Mouse (Mus musculus): ENCODE measurements around the gene Arfgap1. TPM values are rescaled to one million over a fixed set of nuclear protein-coding genes. Genes with fewer than 3 reads are reported as not detected.
A peak's percentile ranks its signal among the peaks of the same experiment; 100 is the strongest.

Gene Arfgap1
- polyA plus RNA-seq (2016; fragmentation: Nextera tagmentation; extraction: Ambion mirVana): 85.4 and 89.4 TPM in 2 replicates

- Histone ChIP-seq H3K27ac (peak within 1 kb of the TSS; percentile 93), H3K36me3 (peaks cover 34% of the 10 kb centered on the region), H3K27me3 (ENCODE audit: insufficient read depth, poor library complexity, severe bottlenecking) (no peaks in the 10 kb centered on the region), H3K4me3 (peak within 1 kb of the TSS; percentile 80), H3K9me3 (no peaks in the 10 kb centered on the region), H3K4me1 (replicated peaks) (peaks cover 35% of the 10 kb centered on the region)
- peak; percentile 88 for DNase-seq (ENCODE audit: low spot score)
- whole genome bisulfite sequencing: under 1% methylated on average over 57 of the region's 57 CpGs
Measured at GRCm38 (mm10) chr2:180967010-180967763, at the start of gene Arfgap1. TSS of gene Arfgap1 (plus strand) at chr2:180967225.

GRCm38 (mm10) chr2:180919913-180920809 is 46.9 kb upstream of the Arfgap1 start:
- 1% methylated on average over 61 of the region's 61 CpGs for WGBS
- no peak for DNase-seq (ENCODE audit: low spot score)
- H3K9me3 ChIP-seq: no peaks in the 10 kb centered on the region
- peaks cover 39% of the 10 kb centered on the region for H3K36me3 ChIP-seq
- no peaks in the 10 kb centered on the region for H3K27me3 ChIP-seq (ENCODE audit: insufficient read depth, poor library complexity, severe bottlenecking)
- peak overlapping the region; percentile 96 for H3K27ac ChIP-seq
- H3K4me1 ChIP-seq (replicated peaks): peaks cover 22% of the 10 kb centered on the region
- H3K4me3 ChIP-seq: peak overlapping the region; percentile 97

- WGBS: 1% methylated on average over 56 of the region's 56 CpGs
- peaks cover 22% of the 10 kb centered on the region for H3K4me1 ChIP-seq (replicated peaks)
- H3K4me3 ChIP-seq: peak within 1 kb of the TSS; percentile 97
- DNase-seq (ENCODE audit: low spot score): peak; percentile 98
- H3K27ac ChIP-seq: peak within 1 kb of the TSS; percentile 96
- H3K27me3 ChIP-seq (ENCODE audit: insufficient read depth, poor library complexity, severe bottlenecking): no peaks in the 10 kb centered on the region
- H3K36me3 ChIP-seq: peaks cover 32% of the 10 kb centered on the region
- H3K9me3 ChIP-seq: no peaks in the 10 kb centered on the region
Measured at GRCm38 (mm10) chr2:180920810-180921400, 46.1 kb upstream of the Arfgap1 start, which contains the start of gene Ythdf1. TSS of gene Ythdf1 (minus strand) at chr2:180920949.

GRCm38 (mm10) chr2:180922739-180923138 is 44.3 kb upstream of the Arfgap1 start:
- DNase-seq (ENCODE audit: low spot score): no peak
- 90% methylated on average over 6 of the region's 6 CpGs for WGBS
- Histone ChIP-seq H3K9me3 (no peaks in the 10 kb centered on the region), H3K4me1 (replicated peaks) (peaks cover 23% of the 10 kb centered on the region), H3K4me3 (no peak overlapping the region), H3K27ac (no peak overlapping the region), H3K36me3 (peaks cover 13% of the 10 kb centered on the region), H3K27me3 (ENCODE audit: insufficient read depth, poor library complexity, severe bottlenecking) (no peaks in the 10 kb centered on the region)

- 5% methylated on average over 4 of the region's 4 CpGs for WGBS
- H3K27me3 ChIP-seq (ENCODE audit: insufficient read depth, poor library complexity, severe bottlenecking): no peaks in the 10 kb centered on the region
- H3K4me1 ChIP-seq (replicated peaks): peaks cover 25% of the 10 kb centered on the region
- DNase-seq (ENCODE audit: low spot score): peak; percentile 79
- no peak overlapping the region for H3K4me3 ChIP-seq
- no peaks in the 10 kb centered on the region for H3K9me3 ChIP-seq
- no peaks in the 10 kb centered on the region for H3K36me3 ChIP-seq
- H3K27ac ChIP-seq: no peak overlapping the region
Measured at GRCm38 (mm10) chr2:180925176-180925575, 41.8 kb upstream of the Arfgap1 start.

- H3K9me3 ChIP-seq: no peaks in the 10 kb centered on the region
- peaks cover 33% of the 10 kb centered on the region for H3K4me1 ChIP-seq (replicated peaks)
- peak within 1 kb of the TSS; percentile 81 for H3K27ac ChIP-seq
- WGBS: 48% methylated on average over 4 of the region's 4 CpGs
- peak; percentile 23 for DNase-seq (ENCODE audit: low spot score)
- no peaks in the 10 kb centered on the region for H3K27me3 ChIP-seq (ENCODE audit: insufficient read depth, poor library complexity, severe bottlenecking)
- peaks cover 6% of the 10 kb centered on the region; the same call in 1 of the 2 replicates for H3K36me3 ChIP-seq
- H3K4me3 ChIP-seq: no peak within 1 kb of the TSS
Measured at GRCm38 (mm10) chr2:180928723-180929122, 38.3 kb upstream of the Arfgap1 start, which contains the start of gene Birc7. TSS of gene Birc7 (plus strand) at chr2:180929023.

- peaks cover 34% of the 10 kb centered on the region for H3K36me3 ChIP-seq
- H3K4me3 ChIP-seq: no peak overlapping the region
- H3K27ac ChIP-seq: peak overlapping the region; percentile 53
- H3K27me3 ChIP-seq (ENCODE audit: insufficient read depth, poor library complexity, severe bottlenecking): no peaks in the 10 kb centered on the region
- DNase-seq (ENCODE audit: low spot score): no peak
- 85% methylated on average over 1 of the region's 1 CpGs for WGBS
- no peaks in the 10 kb centered on the region for H3K9me3 ChIP-seq
- peaks cover 42% of the 10 kb centered on the region for H3K4me1 ChIP-seq (replicated peaks)
Measured at GRCm38 (mm10) chr2:180932418-180932817, 34.6 kb upstream of the Arfgap1 start.

GRCm38 (mm10) chr2:180940187-180940586 is 26.8 kb upstream of the Arfgap1 start:
- Histone ChIP-seq H3K36me3 (peaks cover 56% of the 10 kb centered on the region), H3K27me3 (ENCODE audit: insufficient read depth, poor library complexity, severe bottlenecking) (no peaks in the 10 kb centered on the region), H3K4me3 (no peak overlapping the region), H3K4me1 (replicated peaks) (peaks cover 5% of the 10 kb centered on the region), H3K9me3 (no peaks in the 10 kb centered on the region), H3K27ac (no peak overlapping the region)
- DNase-seq (ENCODE audit: low spot score): no peak

GRCm38 (mm10) chr2:180941869-180942268 is 25.2 kb upstream of the Arfgap1 start:
- H3K9me3 ChIP-seq: no peaks in the 10 kb centered on the region

GRCm38 (mm10) chr2:180949947-180950346 is 17.1 kb upstream of the Arfgap1 start:
- 26% methylated on average over 1 of the region's 1 CpGs for WGBS
- H3K4me1 ChIP-seq (replicated peaks): peaks cover 59% of the 10 kb centered on the region
- DNase-seq (ENCODE audit: low spot score): no peak
- H3K9me3 ChIP-seq: no peaks in the 10 kb centered on the region
- peaks cover 14% of the 10 kb centered on the region for H3K27me3 ChIP-seq (ENCODE audit: insufficient read depth, poor library complexity, severe bottlenecking)
- H3K36me3 ChIP-seq: no peaks in the 10 kb centered on the region
- no peak overlapping the region; the same call in 1 of the 2 replicates for H3K27ac ChIP-seq
- H3K4me3 ChIP-seq: no peak overlapping the region

More at GRCm38 (mm10) chr2:180941869-180942268, 25.2 kb upstream of the Arfgap1 start:
- no peaks in the 10 kb centered on the region for H3K27me3 ChIP-seq (ENCODE audit: insufficient read depth, poor library complexity, severe bottlenecking)
- DNase-seq (ENCODE audit: low spot score): no peak
- peaks cover 43% of the 10 kb centered on the region for H3K36me3 ChIP-seq
- H3K4me3 ChIP-seq: no peak overlapping the region
- no peaks in the 10 kb centered on the region for H3K4me1 ChIP-seq (replicated peaks)
- no peak overlapping the region for H3K27ac ChIP-seq

- Histone ChIP-seq H3K4me1 (replicated peaks) (peaks cover 76% of the 10 kb centered on the region), H3K36me3 (no peaks in the 10 kb centered on the region), H3K9me3 (no peaks in the 10 kb centered on the region), H3K27me3 (ENCODE audit: insufficient read depth, poor library complexity, severe bottlenecking) (peaks cover 26% of the 10 kb centered on the region), H3K27ac (peak overlapping the region; percentile 94), H3K4me3 (peak overlapping the region; percentile 71)
- 2% methylated on average over 9 of the region's 9 CpGs for WGBS
- peak; percentile 81 for DNase-seq (ENCODE audit: low spot score)
Measured at GRCm38 (mm10) chr2:180952731-180953171, 14.3 kb upstream of the Arfgap1 start.

- no peaks in the 10 kb centered on the region for H3K36me3 ChIP-seq
- H3K4me1 ChIP-seq (replicated peaks): peaks cover 76% of the 10 kb centered on the region
- no peak for DNase-seq (ENCODE audit: low spot score)
- peak overlapping the region; percentile 94 for H3K27ac ChIP-seq
- H3K27me3 ChIP-seq (ENCODE audit: insufficient read depth, poor library complexity, severe bottlenecking): peaks cover 26% of the 10 kb centered on the region
- peak overlapping the region; percentile 71 for H3K4me3 ChIP-seq
- 13% methylated on average over 2 of the region's 2 CpGs for WGBS
- no peaks in the 10 kb centered on the region for H3K9me3 ChIP-seq
Measured at GRCm38 (mm10) chr2:180953638-180954037, 13.4 kb upstream of the Arfgap1 start.

Measured in hindbrain, embryonic 10.5 days (tissue).